Mouse (Mus musculus) forebrain, embryonic 13.5 days (tissue): ENCODE data around the gene Vsig4. TPM values are rescaled to one million over a fixed set of nuclear protein-coding genes. Genes with fewer than 3 reads are reported as not detected.
"Not testable (repeated sequence)": the region's sequence is repeated elsewhere in the genome, so short reads cannot be mapped to it uniquely, and the experiment has no call there.

Experiments
- ATAC-seq: fragments of 200-750 bp; cut with Nextera tagmentation; 2 replicates; pipeline ENCODE4 v1.8.0; 2017
- H3K27ac ChIP-seq: fragments of 300-500 bp; sonication (generic); 2 replicates; pipeline ENCODE4 v1.5.1; 2015; ENCODE audit warnings: inconsistent platforms, mild to moderate bottlenecking, moderate library complexity
- H3K27me3 ChIP-seq: fragments of 300-500 bp; sonication (generic); 2 replicates; pipeline ENCODE4 v1.6.1; 2015; ENCODE audit warnings: mild to moderate bottlenecking, inconsistent platforms
- H3K36me3 ChIP-seq: fragments of 300-500 bp; sonication (generic); 2 replicates; pipeline ENCODE4 v1.6.1; 2015; ENCODE audit warnings: mild to moderate bottlenecking, inconsistent platforms; ENCODE audit not compliant: poor library complexity, severe bottlenecking
- H3K4me1 ChIP-seq: fragments of 300-500 bp; sonication (generic); 2 replicates; pipeline ENCODE4 v1.6.1; 2015; ENCODE audit warnings: inconsistent platforms
- H3K4me2 ChIP-seq: fragments of 300-500 bp; sonication (generic); 2 replicates; pipeline ENCODE4 v1.6.1; 2015; ENCODE audit warnings: inconsistent platforms, mild to moderate bottlenecking, moderate library complexity
- H3K4me3 ChIP-seq: fragments of 300-500 bp; sonication (generic); 2 replicates; pipeline ENCODE4 v1.5.1; 2015; ENCODE audit warnings: mild to moderate bottlenecking, inconsistent platforms
- H3K9ac ChIP-seq: fragments of 300-500 bp; sonication (generic); 2 replicates; pipeline ENCODE4 v1.6.1; 2015; ENCODE audit warnings: mild to moderate bottlenecking, inconsistent platforms
- H3K9me3 ChIP-seq: fragments of 300-500 bp; sonication (generic); replicated peaks from 2 replicates; pipeline ENCODE4 v1.6.1; 2016; ENCODE audit warnings: inconsistent platforms
- WGBS: fragments of 180-500 bp; shearing (Covaris S2); methylation state at CpG from one replicate; pipeline ENCODE4 v1.1.7; 2015; 5-methylcytosine and 5-hydroxymethylcytosine counted together
- polyA plus RNA-seq: library from polyadenylated mRNA; unstranded; fragments of >200 nt; fragmentation: Nextera tagmentation; extraction: Ambion mirVana; gene quantifications from 2 replicates; pipeline ENCODE4 v1.2.1, GENCODE M21; 2015

Gene Vsig4
- not detected in 2 replicates for polyA plus RNA-seq

- Histone ChIP-seq H3K36me3 (no peaks in the 10 kb centered on the region), H3K27me3 (no peaks in the 10 kb centered on the region), H3K4me2 (no peak within 1 kb of the TSS), H3K9me3 (no peaks in the 10 kb centered on the region), H3K9ac (no peak within 1 kb of the TSS), H3K4me3 (no peak within 1 kb of the TSS), H3K27ac (no peak within 1 kb of the TSS), H3K4me1 (no peaks in the 10 kb centered on the region)
- ATAC-seq = no peak
- WGBS = 91% methylated on average over 3 of the region's 3 CpGs
Measured at GRCm38 (mm10) chrX:96293338-96293737, at the start of gene Vsig4. Gene Vsig4 (minus strand): TSS chrX:96293438.

GRCm38 (mm10) chrX:96339108-96339507 lies 45.9 kb upstream of the Vsig4 start:
- Histone ChIP-seq H3K9ac (no peak overlapping the region), H3K4me1 (no peaks in the 10 kb centered on the region), H3K4me3 (no peak overlapping the region), H3K27me3 (no peaks in the 10 kb centered on the region), H3K4me2 (no peak overlapping the region), H3K36me3 (no peaks in the 10 kb centered on the region), H3K27ac (no peak overlapping the region), H3K9me3 (no peaks in the 10 kb centered on the region)
- no peak for ATAC-seq
- 87% methylated on average over 2 of the region's 2 CpGs for WGBS

- Histone ChIP-seq H3K27me3 (no peaks in the 10 kb centered on the region), H3K4me1 (no peaks in the 10 kb centered on the region), H3K9ac (no peak overlapping the region), H3K4me2 (no peak overlapping the region), H3K27ac (no peak overlapping the region), H3K9me3 (no peaks in the 10 kb centered on the region), H3K4me3 (no peak overlapping the region), H3K36me3 (no peaks in the 10 kb centered on the region)
- 51% methylated on average over 4 of the region's 4 CpGs for WGBS
- ATAC-seq = no peak
Measured at GRCm38 (mm10) chrX:96329764-96330163, 36.5 kb upstream of the Vsig4 start.

GRCm38 (mm10) chrX:96256509-96256908 lies 36.7 kb downstream of the Vsig4 start:
- Histone ChIP-seq H3K9me3 (no peaks in the 10 kb centered on the region), H3K4me2 (no peak overlapping the region), H3K27ac (no peak overlapping the region), H3K36me3 (no peaks in the 10 kb centered on the region), H3K4me1 (no peaks in the 10 kb centered on the region), H3K4me3 (no peak overlapping the region), H3K27me3 (no peaks in the 10 kb centered on the region), H3K9ac (no peak overlapping the region)
- ATAC-seq = no peak

GRCm38 (mm10) chrX:96239644-96240043 lies 53.6 kb downstream of the Vsig4 start:
- Histone ChIP-seq H3K9me3 (no peaks in the 10 kb centered on the region), H3K9ac (no peak overlapping the region), H3K4me1 (no peaks in the 10 kb centered on the region), H3K4me2 (no peak overlapping the region), H3K27me3 (no peaks in the 10 kb centered on the region), H3K27ac (no peak overlapping the region), H3K4me3 (no peak overlapping the region), H3K36me3 (no peaks in the 10 kb centered on the region)
- WGBS = 65% methylated on average over 2 of the region's 2 CpGs
- no peak for ATAC-seq

GRCm38 (mm10) chrX:96239037-96239436 lies 54.2 kb downstream of the Vsig4 start:
- Histone ChIP-seq H3K27me3 (no peaks in the 10 kb centered on the region), H3K4me3 (no peak overlapping the region), H3K9me3 (no peaks in the 10 kb centered on the region), H3K27ac (no peak overlapping the region), H3K4me1 (no peaks in the 10 kb centered on the region), H3K9ac (no peak overlapping the region), H3K4me2 (no peak overlapping the region), H3K36me3 (no peaks in the 10 kb centered on the region)
- WGBS = 100% methylated on average over 1 of the region's 1 CpGs
- ATAC-seq = no peak

GRCm38 (mm10) chrX:96235775-96236174 lies 57.5 kb downstream of the Vsig4 start:
- H3K27me3 ChIP-seq = no peaks in the 10 kb centered on the region
- 63% methylated on average over 1 of the region's 1 CpGs for WGBS
- no peak overlapping the region for H3K27ac ChIP-seq
- no peaks in the 10 kb centered on the region for H3K4me1 ChIP-seq
- H3K36me3 ChIP-seq = no peaks in the 10 kb centered on the region
- H3K4me3 ChIP-seq = no peak overlapping the region
- no peaks in the 10 kb centered on the region for H3K9me3 ChIP-seq
- ATAC-seq = no peak
- no peak overlapping the region for H3K4me2 ChIP-seq
- no peak overlapping the region for H3K9ac ChIP-seq

- ATAC-seq = no peak
- H3K4me3 ChIP-seq = no peak overlapping the region
- no peak overlapping the region for H3K27ac ChIP-seq
- no peak overlapping the region for H3K9ac ChIP-seq
- H3K4me2 ChIP-seq = no peak overlapping the region
- no peaks in the 10 kb centered on the region for H3K9me3 ChIP-seq
- no peaks in the 10 kb centered on the region for H3K36me3 ChIP-seq
- H3K4me1 ChIP-seq = no peaks in the 10 kb centered on the region
- H3K27me3 ChIP-seq = no peaks in the 10 kb centered on the region
Measured at GRCm38 (mm10) chrX:96227030-96227429, 66.2 kb downstream of the Vsig4 start.

- Histone ChIP-seq H3K36me3 (no peaks in the 10 kb centered on the region), H3K9ac (no peak overlapping the region), H3K4me1 (no peaks in the 10 kb centered on the region), H3K4me3 (no peak overlapping the region), H3K27me3 (no peaks in the 10 kb centered on the region), H3K9me3 (no peaks in the 10 kb centered on the region), H3K27ac (no peak overlapping the region), H3K4me2 (no peak overlapping the region)
- no peak for ATAC-seq
Measured at GRCm38 (mm10) chrX:96225474-96225873, 67.8 kb downstream of the Vsig4 start.

- Histone ChIP-seq H3K27me3 (no peaks in the 10 kb centered on the region), H3K36me3 (no peaks in the 10 kb centered on the region), H3K9me3 (no peaks in the 10 kb centered on the region), H3K9ac (no peak overlapping the region), H3K27ac (no peak overlapping the region), H3K4me1 (no peaks in the 10 kb centered on the region), H3K4me2 (no peak overlapping the region), H3K4me3 (no peak overlapping the region)
- WGBS = 87% methylated on average over 6 of the region's 6 CpGs
- ATAC-seq = no peak
Measured at GRCm38 (mm10) chrX:96224210-96224609, 69.0 kb downstream of the Vsig4 start.

GRCm38 (mm10) chrX:96218088-96218487 lies 75.2 kb downstream of the Vsig4 start:
- Histone ChIP-seq H3K27me3 (no peaks in the 10 kb centered on the region), H3K9ac (no peak overlapping the region)
- 60% methylated on average over 1 of the region's 1 CpGs for WGBS

GRCm38 (mm10) chrX:96206872-96207271 lies 86.4 kb downstream of the Vsig4 start:
- no peaks in the 10 kb centered on the region for H3K27me3 ChIP-seq
- WGBS = 40% methylated on average over 1 of the region's 1 CpGs
- H3K4me3 ChIP-seq = no peak overlapping the region
- no peak overlapping the region for H3K4me2 ChIP-seq
- H3K9me3 ChIP-seq = no peaks in the 10 kb centered on the region
- H3K9ac ChIP-seq = no peak overlapping the region
- no peak for ATAC-seq
- no peak overlapping the region for H3K27ac ChIP-seq
- H3K36me3 ChIP-seq = no peaks in the 10 kb centered on the region
- H3K4me1 ChIP-seq = no peaks in the 10 kb centered on the region

More at GRCm38 (mm10) chrX:96218088-96218487, 75.2 kb downstream of the Vsig4 start:
- Histone ChIP-seq H3K4me1 (no peaks in the 10 kb centered on the region), H3K27ac (no peak overlapping the region), H3K4me2 (no peak overlapping the region), H3K9me3 (no peaks in the 10 kb centered on the region), H3K4me3 (no peak overlapping the region), H3K36me3 (no peaks in the 10 kb centered on the region)
- ATAC-seq = no peak

GRCm38 (mm10) chrX:96205143-96205542 lies 88.1 kb downstream of the Vsig4 start:
- H3K4me3 ChIP-seq, H3K36me3 ChIP-seq, H3K4me1 ChIP-seq, H3K9me3 ChIP-seq, H3K27ac ChIP-seq, H3K9ac ChIP-seq, H3K4me2 ChIP-seq, H3K27me3 ChIP-seq, ATAC-seq: not testable (repeated sequence)
- WGBS = 81% methylated on average over 3 of the region's 3 CpGs
